Mouse (Mus musculus) erythroblast, embryonic 14.5 days (primary cell): ENCODE measurements around the gene Nubp2. TPM values are rescaled to one million over a fixed set of nuclear protein-coding genes. Genes with fewer than 3 reads are reported as not detected.

Experiments used
- H3K27me3 ChIP-seq: 2 replicates; pipeline ENCODE4 v1.6.1; 2012; ENCODE audit warnings: inconsistent platforms; ENCODE audit not compliant: control insufficient read depth
- H3K36me3 ChIP-seq: 2 replicates; pipeline ENCODE4 v1.6.1; 2012; ENCODE audit warnings: mild to moderate bottlenecking, inconsistent platforms; ENCODE audit not compliant: control insufficient read depth
- H3K4me1 ChIP-seq: 2 replicates; pipeline ENCODE4 v1.6.1; 2012; ENCODE audit warnings: inconsistent platforms; ENCODE audit not compliant: control insufficient read depth
- H3K4me3 ChIP-seq: replicated peaks from 2 replicates; pipeline ENCODE3; 2012; ENCODE audit warnings: moderate library complexity, mild to moderate bottlenecking, inconsistent platforms
- H3K9me3 ChIP-seq: 2 replicates; pipeline ENCODE4 v1.6.1; 2012; ENCODE audit warnings: low read length, inconsistent platforms, mixed read lengths; ENCODE audit not compliant: control insufficient read depth
- GATA1 ChIP-seq: IDR thresholded peaks from 2 replicates; pipeline ENCODE4 v1.6.1; 2012; ENCODE audit warnings: low read length, inconsistent platforms, mixed read lengths
- TAL1 ChIP-seq: IDR thresholded peaks from 3 replicates; pipeline ENCODE4 v1.6.1; 2012; ENCODE audit warnings: low read length, inconsistent platforms, mixed read lengths
- polyA plus RNA-seq: library from polyadenylated mRNA; stranded (reverse); fragments of >175 nt; gene quantifications from 2 replicates; pipeline ENCODE4 v1.2.3, GENCODE M21; 2012

Gene Nubp2
- polyA plus RNA-seq, 1 experiment = 7.5 TPM

DNA sequence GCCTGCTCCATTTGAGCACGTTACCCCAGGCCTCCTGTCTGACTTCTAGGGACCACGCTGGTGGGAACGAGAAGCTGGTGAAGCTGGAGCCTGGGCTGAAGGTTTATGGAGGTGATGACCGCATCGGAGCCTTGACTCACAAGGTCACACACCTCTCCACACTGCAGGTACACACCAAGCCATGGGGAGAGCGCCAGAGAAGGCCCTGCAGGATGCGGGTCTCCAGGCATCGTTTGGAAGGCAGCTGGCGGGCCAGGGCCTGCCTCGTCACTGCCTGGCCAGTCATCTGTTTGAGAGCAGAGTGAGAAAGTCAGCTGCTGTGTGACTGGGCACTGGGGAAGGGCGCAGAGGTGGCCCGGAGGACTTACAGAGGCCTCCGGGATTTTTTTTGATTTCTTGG is 29.6 kb downstream of the Nubp2 start:
- peaks cover 90% of the 10 kb centered on the region for H3K36me3 ChIP-seq
- H3K4me3 ChIP-seq = no peak overlapping the region
- H3K4me1 ChIP-seq = peaks cover 71% of the 10 kb centered on the region
- TF ChIP-seq GATA1 (no peak), TAL1 (no peak)
- no peaks in the 10 kb centered on the region for H3K9me3 ChIP-seq
- no peaks in the 10 kb centered on the region for H3K27me3 ChIP-seq

GRCm38 (mm10) chr17:24855838-24856464 is 30.2 kb downstream of the Nubp2 start:
- peaks cover 83% of the 10 kb centered on the region for H3K36me3 ChIP-seq
- H3K4me1 ChIP-seq = peaks cover 72% of the 10 kb centered on the region
- TF ChIP-seq GATA1 (no peak), TAL1 (no peak)
- H3K9me3 ChIP-seq = no peaks in the 10 kb centered on the region
- H3K4me3 ChIP-seq = no peak overlapping the region
- no peaks in the 10 kb centered on the region for H3K27me3 ChIP-seq

DNA sequence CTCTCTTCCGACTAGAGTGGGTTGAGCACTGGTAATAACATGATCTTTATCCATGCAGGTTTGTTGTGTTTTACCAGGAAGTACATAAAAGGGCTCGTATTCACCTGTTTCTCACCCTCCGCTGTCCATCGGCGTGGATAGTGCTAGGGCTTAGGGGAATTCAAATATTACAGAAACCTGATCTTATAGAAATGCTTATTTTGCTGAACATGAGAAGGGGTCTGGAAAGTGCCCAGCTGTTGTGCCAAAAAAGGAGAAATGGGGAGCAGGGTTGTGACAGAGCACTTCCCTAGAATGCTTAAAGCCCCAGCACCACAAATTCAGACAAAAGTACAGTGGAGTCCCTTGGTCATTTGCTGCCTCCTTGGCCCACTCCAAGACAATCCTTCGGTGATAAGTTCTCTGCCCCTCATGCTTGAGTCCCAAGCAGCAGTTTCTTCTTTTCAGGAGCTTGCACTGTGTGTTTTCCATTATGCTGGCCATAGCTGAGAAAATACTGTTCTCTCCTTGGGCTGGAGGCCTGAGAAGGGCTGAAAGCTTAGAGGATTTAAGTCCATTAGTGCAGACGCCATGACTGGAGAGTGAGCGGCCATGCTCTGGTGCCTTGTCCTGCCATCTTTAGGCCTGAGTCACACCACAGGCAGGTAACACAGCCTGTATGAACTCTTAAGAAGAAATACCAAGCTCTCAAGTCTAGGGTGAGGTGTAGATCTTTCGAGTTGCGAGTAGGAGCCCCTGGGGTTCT is 34.6 kb downstream of the Nubp2 start:
- no peaks in the 10 kb centered on the region for H3K27me3 ChIP-seq
- peak overlapping the region; percentile 70 for H3K4me3 ChIP-seq
- H3K36me3 ChIP-seq = peaks cover 53% of the 10 kb centered on the region
- H3K4me1 ChIP-seq = peaks cover 59% of the 10 kb centered on the region
- no peaks in the 10 kb centered on the region for H3K9me3 ChIP-seq
- TF ChIP-seq GATA1 = no peak
- TF ChIP-seq TAL1 = no peak

DNA sequence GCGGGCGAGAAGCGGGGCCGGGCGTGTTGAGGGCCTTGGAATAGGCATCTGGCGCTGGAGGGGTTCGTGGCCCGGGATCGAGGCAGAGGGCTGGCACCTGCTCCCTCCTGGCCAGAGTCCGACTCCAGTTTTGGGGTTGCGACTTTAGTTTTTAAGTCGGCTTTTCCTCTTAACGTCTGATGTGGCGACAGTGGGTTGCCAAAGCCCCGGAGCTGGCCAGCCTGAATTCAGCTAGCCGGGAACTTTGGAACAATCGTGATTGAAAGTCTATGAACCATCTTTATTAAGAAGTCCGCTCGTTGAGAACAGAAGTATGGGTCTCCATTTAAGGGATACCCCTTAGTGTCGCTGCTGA is 35.4 kb downstream of the Nubp2 start:
- Histone ChIP-seq H3K4me1 (peaks cover 57% of the 10 kb centered on the region), H3K4me3 (peak overlapping the region; percentile 70), H3K27me3 (no peaks in the 10 kb centered on the region), H3K9me3 (no peaks in the 10 kb centered on the region), H3K36me3 (peaks cover 50% of the 10 kb centered on the region)
- TF ChIP-seq TAL1 = no peak
- TF ChIP-seq GATA1 = no peak

GRCm38 (mm10) chr17:24850065-24850772 is 35.9 kb downstream of the Nubp2 start, which contains the start of gene Fahd1:
Gene Fahd1, minus strand, starts transcription at chr17:24850364.
- Histone ChIP-seq H3K9me3 (no peaks in the 10 kb centered on the region), H3K4me1 (peaks cover 54% of the 10 kb centered on the region), H3K27me3 (no peaks in the 10 kb centered on the region), H3K36me3 (peaks cover 44% of the 10 kb centered on the region), H3K4me3 (peak within 1 kb of the TSS; percentile 70)
- TF ChIP-seq GATA1 = no peak
- TF ChIP-seq TAL1 = no peak

DNA sequence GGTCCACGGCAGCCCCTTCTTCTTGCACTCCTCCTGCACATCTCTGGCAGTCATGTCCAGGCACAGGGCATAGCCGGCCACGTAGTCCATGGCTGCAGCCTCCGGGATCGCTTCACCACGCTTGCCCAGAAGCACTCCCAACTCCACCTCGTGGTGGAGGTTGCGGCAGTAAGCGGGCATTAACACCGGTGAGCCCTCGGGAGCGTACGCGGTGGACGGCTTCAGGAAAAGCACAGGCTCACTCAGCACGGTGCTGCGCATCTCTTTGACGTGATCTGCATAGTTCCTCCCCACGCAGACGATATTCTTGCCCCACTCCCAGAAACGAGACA is 36.5 kb downstream of the Nubp2 start:
- H3K4me3 ChIP-seq = peak overlapping the region; percentile 70
- peaks cover 3% of the 10 kb centered on the region; the same call in 1 of the 2 replicates for H3K27me3 ChIP-seq
- no peak for TF ChIP-seq TAL1
- TF ChIP-seq GATA1 = no peak
- peaks cover 39% of the 10 kb centered on the region for H3K36me3 ChIP-seq
- H3K4me1 ChIP-seq = peaks cover 59% of the 10 kb centered on the region
- H3K9me3 ChIP-seq = no peaks in the 10 kb centered on the region

DNA sequence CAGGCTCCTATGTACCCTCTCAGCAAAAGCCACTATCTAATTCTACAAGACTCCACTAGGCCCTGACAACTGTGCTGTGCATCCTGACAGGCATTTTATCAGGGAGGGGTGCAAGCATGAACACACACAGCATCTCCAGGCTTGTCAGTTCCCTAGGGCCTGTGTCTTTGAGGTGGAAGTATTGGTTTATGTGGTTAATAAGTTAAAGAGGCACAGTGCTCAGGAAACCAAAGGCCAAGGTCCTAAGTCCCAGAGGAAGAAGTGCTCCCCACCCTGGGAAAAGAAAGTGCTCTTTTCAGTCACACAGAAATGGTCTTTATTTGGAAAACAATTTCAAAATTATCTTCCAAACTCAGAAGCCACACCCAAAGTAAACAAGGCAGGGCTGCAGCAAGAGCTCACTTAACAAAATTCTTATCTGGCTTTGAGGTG is 37.5 kb downstream of the Nubp2 start:
- Histone ChIP-seq H3K36me3 (peaks cover 28% of the 10 kb centered on the region), H3K4me3 (peak overlapping the region; percentile 70), H3K9me3 (no peaks in the 10 kb centered on the region), H3K4me1 (peaks cover 59% of the 10 kb centered on the region), H3K27me3 (peaks cover 10% of the 10 kb centered on the region)
- TF ChIP-seq TAL1 (peak; percentile 42; the same call in 2 of the 3 replicates), GATA1 (0 out of 2 replicates have a peak, but pooled peaks have one; percentile 12)

GRCm38 (mm10) chr17:24847386-24847785 is 38.8 kb downstream of the Nubp2 start:
- H3K4me1 ChIP-seq = peaks cover 56% of the 10 kb centered on the region
- H3K9me3 ChIP-seq = no peaks in the 10 kb centered on the region
- TF ChIP-seq GATA1 (no peak), TAL1 (no peak)
- H3K27me3 ChIP-seq = peaks cover 10% of the 10 kb centered on the region
- peak overlapping the region; percentile 70 for H3K4me3 ChIP-seq
- H3K36me3 ChIP-seq = peaks cover 17% of the 10 kb centered on the region

DNA sequence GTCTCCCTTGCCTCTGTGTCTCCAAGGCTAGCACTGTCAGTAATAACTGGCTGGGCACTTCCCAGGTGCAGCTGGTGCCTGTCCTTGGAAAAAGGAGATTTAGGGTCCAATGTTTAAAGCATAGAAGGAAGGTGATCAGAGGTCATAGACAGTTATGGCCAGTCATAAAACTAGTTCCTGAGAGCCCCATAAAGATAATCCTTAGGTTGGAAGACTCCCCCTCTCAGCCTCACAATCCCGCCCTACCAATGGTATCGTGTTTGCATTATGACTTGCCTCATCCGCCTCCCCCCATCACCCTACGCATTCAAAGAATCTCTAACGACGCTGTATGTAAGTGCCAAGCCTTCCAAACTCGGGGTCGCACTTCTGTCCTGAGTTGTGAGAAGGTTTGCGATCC is 41.6 kb downstream of the Nubp2 start:
- Histone ChIP-seq H3K36me3 (peaks cover 15% of the 10 kb centered on the region), H3K4me1 (peaks cover 47% of the 10 kb centered on the region), H3K27me3 (peaks cover 22% of the 10 kb centered on the region), H3K4me3 (no peak overlapping the region), H3K9me3 (no peaks in the 10 kb centered on the region)
- TF ChIP-seq GATA1 = no peak
- TF ChIP-seq TAL1 = no peak
